Mouse (Mus musculus): ENCODE results near the gene Dlx2.

DNA sequence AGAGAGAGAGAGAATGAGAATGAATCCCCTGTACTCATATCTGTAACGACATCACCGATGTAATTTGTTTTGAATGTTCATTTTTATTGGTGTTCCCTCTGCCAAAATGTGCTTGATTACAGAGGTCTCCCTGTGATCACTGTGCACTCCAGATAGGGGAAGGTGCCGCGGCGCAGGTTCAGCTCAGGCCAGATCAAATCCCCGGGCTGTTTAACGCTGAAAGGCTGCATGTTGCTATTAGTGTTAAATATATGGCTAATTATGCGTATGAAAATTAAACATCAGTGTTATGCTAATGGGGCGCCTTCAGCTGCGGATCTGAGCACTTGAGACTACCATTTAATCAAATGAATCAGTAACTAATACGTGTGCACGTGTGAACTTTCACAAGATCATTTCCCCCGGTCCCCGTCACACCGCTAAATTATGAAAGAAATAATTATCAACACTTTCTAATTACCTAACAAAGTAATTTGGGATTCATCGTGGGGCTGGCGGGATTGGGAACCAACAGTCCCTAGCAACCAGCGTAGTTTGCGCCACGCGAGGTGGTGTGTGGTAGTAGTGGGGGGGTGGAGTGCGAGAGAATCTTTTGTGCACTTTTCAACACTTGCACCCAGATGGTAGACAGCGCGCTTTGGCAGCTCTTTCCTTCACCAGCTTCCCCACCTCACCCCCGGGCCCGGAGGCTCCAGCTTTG lies 18.4 kb downstream of the Dlx2 start, which contains the start of gene Dlx1:
- TF ChIP-seq CTCF (IDR thresholded peaks at IDR 0.05; ENCODE audit: low read depth, low read length) = no peak
- TF ChIP-seq POLR2A (IDR thresholded peaks at IDR 0.05; ENCODE audit: insufficient read depth, low read length) = no peak
- no peak for TF ChIP-seq EP300 (IDR thresholded peaks at IDR 0.05; ENCODE audit: insufficient read depth, low read depth, low read length)
